Mouse (Mus musculus): Measurements from ENCODE around the gene Fam50b. TPM values are rescaled to one million over a fixed set of nuclear protein-coding genes. Genes with fewer than 3 reads are reported as not detected.

Gene Fam50b
- polyA plus RNA-seq, 1 experiment from 2014 or later: not detected

DNA sequence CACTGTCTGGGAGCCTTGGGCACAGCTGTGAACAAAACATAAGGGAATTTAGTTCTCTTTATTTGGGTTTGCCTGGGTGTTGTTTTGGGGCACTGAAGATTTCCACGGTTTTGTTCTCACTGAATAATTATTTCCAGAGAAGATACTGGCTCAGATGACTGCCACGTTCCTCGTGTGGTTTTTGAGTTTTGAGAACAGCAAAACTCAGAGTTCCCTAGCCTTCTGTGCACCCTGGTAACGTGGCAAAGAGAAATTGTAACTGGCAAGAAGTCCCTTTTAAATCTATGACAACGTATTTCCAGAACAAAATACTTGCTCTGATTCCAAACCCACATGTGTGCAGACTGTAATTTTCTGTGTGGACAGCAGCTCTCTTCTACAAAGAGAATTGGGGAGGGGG lies 52.9 kb downstream of the Fam50b start:
- H3K4me2 ChIP-seq (ENCODE audit: low read depth, low read length): no peak overlapping the region
- H3K27me3 ChIP-seq (ENCODE audit: control insufficient read depth, insufficient read depth, low read length): no peaks in the 10 kb centered on the region
- H3K9me3 ChIP-seq (replicated peaks; ENCODE audit: control insufficient read depth, low read length): no peaks in the 10 kb centered on the region
- DNase-seq (ENCODE audit: low spot score) (no peak), ATAC-seq (replicated peaks; ENCODE audit: insufficient number of reproducible peaks, low FRiP score, low TSS enrichment, low read depth) (no peak)
- H3K4me3 ChIP-seq (ENCODE audit: low read depth, low read length): no peak overlapping the region
- no peak overlapping the region for H3K27ac ChIP-seq (replicated peaks; ENCODE audit: low read depth, low read length)
- no peaks in the 10 kb centered on the region for H3K4me1 ChIP-seq (ENCODE audit: control insufficient read depth, insufficient read depth, low read length)
- WGBS: 46% methylated on average over 5 of the region's 5 CpGs
- no peak overlapping the region for H3K9ac ChIP-seq (replicated peaks; ENCODE audit: low read length)
- no peaks in the 10 kb centered on the region for H3K36me3 ChIP-seq (replicated peaks; ENCODE audit: control insufficient read depth, insufficient read depth, low read depth, low read length)

- no peak for ATAC-seq (replicated peaks; ENCODE audit: insufficient number of reproducible peaks, low FRiP score, low TSS enrichment, low read depth)
- no peak for DNase-seq (ENCODE audit: low spot score)
- H3K27me3 ChIP-seq (ENCODE audit: control insufficient read depth, insufficient read depth, low read length): no peaks in the 10 kb centered on the region
- H3K9ac ChIP-seq (replicated peaks; ENCODE audit: low read length): no peak overlapping the region
- no peaks in the 10 kb centered on the region for H3K9me3 ChIP-seq (replicated peaks; ENCODE audit: control insufficient read depth, low read length)
- H3K4me2 ChIP-seq (ENCODE audit: low read depth, low read length): no peak overlapping the region
- H3K4me1 ChIP-seq (ENCODE audit: control insufficient read depth, insufficient read depth, low read length): no peaks in the 10 kb centered on the region
- H3K36me3 ChIP-seq (replicated peaks; ENCODE audit: control insufficient read depth, insufficient read depth, low read depth, low read length): no peaks in the 10 kb centered on the region
- no peak overlapping the region for H3K27ac ChIP-seq (replicated peaks; ENCODE audit: low read depth, low read length)
- no peak overlapping the region for H3K4me3 ChIP-seq (ENCODE audit: low read depth, low read length)
- WGBS: 79% methylated on average over 3 of the region's 3 CpGs
Measured at GRCm38 (mm10) chr13:34789176-34789818, 54.6 kb downstream of the Fam50b start.

- Histone ChIP-seq H3K27ac (replicated peaks; ENCODE audit: low read depth, low read length) (no peak overlapping the region), H3K9ac (replicated peaks; ENCODE audit: low read length) (no peak overlapping the region), H3K27me3 (ENCODE audit: control insufficient read depth, insufficient read depth, low read length) (no peaks in the 10 kb centered on the region), H3K4me3 (ENCODE audit: low read depth, low read length) (no peak overlapping the region), H3K36me3 (replicated peaks; ENCODE audit: control insufficient read depth, insufficient read depth, low read depth, low read length) (no peaks in the 10 kb centered on the region), H3K4me1 (ENCODE audit: control insufficient read depth, insufficient read depth, low read length) (no peaks in the 10 kb centered on the region), H3K4me2 (ENCODE audit: low read depth, low read length) (no peak overlapping the region), H3K9me3 (replicated peaks; ENCODE audit: control insufficient read depth, low read length) (no peaks in the 10 kb centered on the region)
- ATAC-seq (replicated peaks; ENCODE audit: insufficient number of reproducible peaks, low FRiP score, low TSS enrichment, low read depth) (no peak), DNase-seq (ENCODE audit: low spot score) (no peak)
- 73% methylated on average over 7 of the region's 7 CpGs for WGBS
Measured at GRCm38 (mm10) chr13:34793066-34793465, 58.4 kb downstream of the Fam50b start.

GRCm38 (mm10) chr13:34793816-34794215 lies 59.2 kb downstream of the Fam50b start:
- WGBS: 46% methylated on average over 2 of the region's 2 CpGs
- H3K4me1 ChIP-seq (ENCODE audit: control insufficient read depth, insufficient read depth, low read length): no peaks in the 10 kb centered on the region
- no peak overlapping the region for H3K9ac ChIP-seq (replicated peaks; ENCODE audit: low read length)
- H3K4me3 ChIP-seq (ENCODE audit: low read depth, low read length): no peak overlapping the region
- no peaks in the 10 kb centered on the region for H3K9me3 ChIP-seq (replicated peaks; ENCODE audit: control insufficient read depth, low read length)
- H3K36me3 ChIP-seq (replicated peaks; ENCODE audit: control insufficient read depth, insufficient read depth, low read depth, low read length): no peaks in the 10 kb centered on the region
- no peak overlapping the region for H3K27ac ChIP-seq (replicated peaks; ENCODE audit: low read depth, low read length)
- ATAC-seq (replicated peaks; ENCODE audit: insufficient number of reproducible peaks, low FRiP score, low TSS enrichment, low read depth): no peak
- H3K4me2 ChIP-seq (ENCODE audit: low read depth, low read length): no peak overlapping the region
- no peaks in the 10 kb centered on the region for H3K27me3 ChIP-seq (ENCODE audit: control insufficient read depth, insufficient read depth, low read length)
- peak; percentile 56 for DNase-seq (ENCODE audit: low spot score)

DNA sequence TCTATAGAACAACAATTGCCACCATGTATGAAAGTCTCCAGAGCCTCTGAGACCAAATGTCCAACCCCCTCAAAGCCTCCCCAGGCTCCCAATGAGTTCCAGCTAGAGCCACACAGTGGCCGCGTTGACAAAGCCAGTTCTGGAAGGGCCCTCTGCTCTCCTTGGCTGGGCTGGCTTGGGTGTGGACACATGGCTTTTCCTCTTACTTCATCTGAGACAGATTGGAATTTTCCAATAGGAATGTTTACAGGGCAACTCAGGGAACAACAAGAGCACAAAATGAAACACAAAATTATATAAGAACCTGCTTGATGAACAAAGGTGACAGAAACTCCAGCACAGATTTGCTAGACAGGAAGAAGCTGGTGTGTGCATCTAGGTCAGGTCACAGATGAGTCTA lies 59.8 kb downstream of the Fam50b start:
- H3K4me3 ChIP-seq (ENCODE audit: low read depth, low read length): no peak overlapping the region
- H3K4me2 ChIP-seq (ENCODE audit: low read depth, low read length): no peak overlapping the region
- no peak overlapping the region for H3K9ac ChIP-seq (replicated peaks; ENCODE audit: low read length)
- H3K36me3 ChIP-seq (replicated peaks; ENCODE audit: control insufficient read depth, insufficient read depth, low read depth, low read length): no peaks in the 10 kb centered on the region
- no peaks in the 10 kb centered on the region for H3K27me3 ChIP-seq (ENCODE audit: control insufficient read depth, insufficient read depth, low read length)
- no peaks in the 10 kb centered on the region for H3K4me1 ChIP-seq (ENCODE audit: control insufficient read depth, insufficient read depth, low read length)
- no peak overlapping the region for H3K27ac ChIP-seq (replicated peaks; ENCODE audit: low read depth, low read length)
- no peak for ATAC-seq (replicated peaks; ENCODE audit: insufficient number of reproducible peaks, low FRiP score, low TSS enrichment, low read depth)
- H3K9me3 ChIP-seq (replicated peaks; ENCODE audit: control insufficient read depth, low read length): no peaks in the 10 kb centered on the region
- 64% methylated on average over 2 of the region's 2 CpGs for WGBS
- no peak for DNase-seq (ENCODE audit: low spot score)

Other genes with a start within 250 kb of the Fam50b start
- gene Pxdc1, start 81.4 kb upstream of the Fam50b start, polyA plus RNA-seq (2014; fragmentation: Nextera tagmentation; extraction: Ambion mirVana): 6.2 and 8.0 TPM in 2 replicates
- 101 and 121 TPM in 2 replicates for gene Prpf4b, start 140.5 kb downstream of the Fam50b start, polyA plus RNA-seq (2014; fragmentation: Nextera tagmentation; extraction: Ambion mirVana)
- gene Fam217a, start 189.5 kb downstream of the Fam50b start, polyA plus RNA-seq (2014; fragmentation: Nextera tagmentation; extraction: Ambion mirVana): 0.83 and 1.6 TPM in 2 replicates
- gene 4933417A18Rik, start 189.6 kb downstream of the Fam50b start, polyA plus RNA-seq (2014; fragmentation: Nextera tagmentation; extraction: Ambion mirVana): not detected in 2 replicates
- gene Eci3, start 229.0 kb downstream of the Fam50b start, polyA plus RNA-seq (2014; fragmentation: Nextera tagmentation; extraction: Ambion mirVana): 0.88 and 1.7 TPM in 2 replicates